Mouse (Mus musculus): ENCODE measurements at regions not wholly inside any gene's neighbourhood (a gene's known extent, or its start where the extent isn't known, plus 50 kb on each side); places are given as distances from the start of the nearest gene placed in this dataset.

- no peak for ATAC-seq (replicated peaks in 1 of 2; ENCODE audit: insufficient read depth in 1 of 2, low FRiP score in 2 of 2, low TSS enrichment in 1 of 2, low read depth in 1 of 2, poor library complexity in 2 of 2, severe bottlenecking in 2 of 2)
These were observed 54.1 kb upstream of the Rell1 start for GRCm38 (mm10) chr5:64022633-64023323.

- ATAC-seq (replicated peaks in 1 of 2; ENCODE audit: insufficient read depth in 1 of 2, low FRiP score in 2 of 2, low TSS enrichment in 1 of 2, low read depth in 1 of 2, poor library complexity in 2 of 2, severe bottlenecking in 2 of 2): no peak
These were observed 54.6 kb upstream of the Rell1 start for GRCm38 (mm10) chr5:64023324-64023650.

- peak; percentile 62 to 69; a peak in 3 of 4 replicates for ATAC-seq (replicated peaks in 1 of 2; ENCODE audit: insufficient read depth in 1 of 2, low FRiP score in 2 of 2, low TSS enrichment in 1 of 2, low read depth in 1 of 2, poor library complexity in 2 of 2, severe bottlenecking in 2 of 2)
These were observed 55.7 kb upstream of the Rell1 start for GRCm38 (mm10) chr5:64024420-64024819.

DNA sequence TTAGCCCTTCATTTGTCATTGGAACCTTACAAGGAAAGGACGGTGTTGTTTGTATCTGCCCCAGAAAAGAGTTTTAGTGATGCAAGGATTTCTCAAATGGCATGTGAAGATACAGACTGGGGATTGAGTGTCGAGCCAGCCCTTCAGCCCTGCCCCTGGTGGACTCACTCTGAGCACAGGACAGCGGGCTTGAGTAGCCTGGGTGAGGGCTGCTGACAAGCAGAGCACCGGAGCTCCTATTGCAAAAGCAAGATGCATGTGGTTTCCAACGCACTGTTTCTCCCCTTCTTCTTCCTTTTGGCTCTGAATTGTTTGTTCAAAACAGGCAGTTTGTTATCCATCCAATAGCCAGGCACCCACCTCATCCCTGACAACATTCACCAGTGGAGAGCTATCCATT is 59.0 kb upstream of the Rell1 start:
- ATAC-seq (replicated peaks in 1 of 2; ENCODE audit: insufficient read depth in 1 of 2, low FRiP score in 2 of 2, low TSS enrichment in 1 of 2, low read depth in 1 of 2, poor library complexity in 2 of 2, severe bottlenecking in 2 of 2): no peak

GRCm38 (mm10) chr5:64029622-64030145 is 61.0 kb upstream of the Rell1 start:
- ATAC-seq (replicated peaks in 1 of 2; ENCODE audit: insufficient read depth in 1 of 2, low FRiP score in 2 of 2, low TSS enrichment in 1 of 2, low read depth in 1 of 2, poor library complexity in 2 of 2, severe bottlenecking in 2 of 2): peak; percentile 93 to 94

DNA sequence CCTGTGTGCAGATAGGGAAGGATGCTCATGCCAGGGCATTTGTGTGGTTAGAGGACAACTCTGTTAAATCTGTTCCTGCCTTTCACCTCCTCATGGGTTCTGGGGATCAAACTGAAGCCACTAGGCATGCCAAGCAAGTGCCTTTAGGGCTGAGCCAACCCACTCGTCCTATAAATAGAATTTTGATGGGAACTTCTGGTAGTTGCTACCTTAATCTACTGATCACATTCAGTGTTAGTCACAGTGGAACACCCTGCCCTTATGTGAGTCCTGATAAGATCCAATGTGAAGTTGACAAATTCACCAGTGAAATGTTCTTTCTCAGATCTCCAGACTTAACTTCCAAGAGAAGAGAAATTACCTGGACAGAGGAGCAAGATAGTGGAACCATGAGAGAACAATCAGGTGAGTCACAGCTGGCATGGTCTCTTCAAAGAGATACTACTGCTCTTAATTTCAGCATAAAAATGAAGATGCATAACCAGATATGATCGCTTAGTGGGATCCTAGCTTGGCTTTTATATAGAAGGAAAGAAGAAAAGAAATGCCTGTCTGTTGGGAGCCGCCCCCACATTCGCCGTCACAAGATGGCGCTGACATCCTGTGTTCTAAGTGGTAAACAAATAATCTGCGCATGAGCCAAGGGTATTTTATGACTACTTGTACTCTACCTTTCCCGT is 61.7 kb upstream of the Rell1 start:
- ATAC-seq (replicated peaks in 1 of 2; ENCODE audit: insufficient read depth in 1 of 2, low FRiP score in 2 of 2, low TSS enrichment in 1 of 2, low read depth in 1 of 2, poor library complexity in 2 of 2, severe bottlenecking in 2 of 2): peak; percentile 54 to 56

DNA sequence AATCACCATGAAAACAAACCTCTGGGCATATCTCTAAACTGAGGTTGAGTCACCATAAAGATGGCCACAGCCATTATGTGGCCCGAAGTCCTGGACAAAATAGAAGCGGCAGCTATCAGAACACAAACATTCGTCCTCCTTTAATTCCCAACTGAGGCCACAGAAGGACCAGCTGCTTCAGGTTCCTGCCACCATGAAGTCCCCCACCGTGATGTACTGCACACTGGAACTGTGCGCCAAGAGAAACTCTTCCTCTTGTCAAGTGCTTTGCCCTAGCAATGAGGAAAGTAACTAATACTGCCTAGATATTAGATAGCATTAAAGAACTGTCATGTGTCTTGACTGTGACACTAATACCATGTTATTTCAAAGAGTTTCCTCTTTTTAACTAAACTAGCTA is 54.4 kb upstream of the Pgm2 start:
- peak; percentile 38 to 41; a peak in 2 of 4 replicates for ATAC-seq (replicated peaks in 1 of 2; ENCODE audit: insufficient read depth in 1 of 2, low FRiP score in 2 of 2, low TSS enrichment in 1 of 2, low read depth in 1 of 2, poor library complexity in 2 of 2, severe bottlenecking in 2 of 2)

GRCm38 (mm10) chr5:64040676-64041075 is 52.1 kb upstream of the Pgm2 start:
- peak; percentile 57 to 81 for ATAC-seq (replicated peaks in 1 of 2; ENCODE audit: insufficient read depth in 1 of 2, low FRiP score in 2 of 2, low TSS enrichment in 1 of 2, low read depth in 1 of 2, poor library complexity in 2 of 2, severe bottlenecking in 2 of 2)

Data from hematopoietic stem cell, adult 5-6 weeks (primary cell).